Mouse (Mus musculus) 3T3-L1 (cell line): ENCODE measurements at regions not wholly inside any gene's neighbourhood (a gene's known extent, or its start where the extent isn't known, plus 50 kb on each side); places are given as distances from the start of the nearest gene placed in this dataset.

Source experiments
- DNase-seq: peaks from one replicate; pipeline ENCODE4 v3.0.0-alpha.2; 2015; ENCODE audit warnings: low read depth, low spot score

- DNase-seq, result no peak
Measured at GRCm38 (mm10) chr13:98579731-98580130, 57.5 kb downstream of the Tmem174 start.

GRCm38 (mm10) chr13:98578426-98579066, 58.7 kb downstream of the Tmem174 start:
- DNase-seq, result no peak

GRCm38 (mm10) chr13:98576061-98576460, 61.1 kb downstream of the Tmem174 start:
- DNase-seq, result no peak

- no peak for DNase-seq
Measured at GRCm38 (mm10) chr13:98574057-98574323, 63.2 kb downstream of the Tmem174 start.

- no peak for DNase-seq
Measured at GRCm38 (mm10) chr13:98573261-98574056, 63.8 kb downstream of the Tmem174 start.

- no peak for DNase-seq
Measured at GRCm38 (mm10) chr13:98572581-98573260, 64.5 kb downstream of the Tmem174 start.

GRCm38 (mm10) chr13:98572011-98572570, 65.1 kb downstream of the Tmem174 start:
- no peak for DNase-seq

GRCm38 (mm10) chr13:98571051-98571450, 66.2 kb downstream of the Tmem174 start:
- no peak for DNase-seq

GRCm38 (mm10) chr13:98555693-98556092, 63.9 kb upstream of the Gm10320 start:
- DNase-seq, result no peak

- peak; percentile 27 for DNase-seq
Measured at GRCm38 (mm10) chr13:98551471-98552020, 59.7 kb upstream of the Gm10320 start.

GRCm38 (mm10) chr13:98547223-98547622, 55.4 kb upstream of the Gm10320 start:
- no peak for DNase-seq

GRCm38 (mm10) chr13:98546116-98546515, 54.3 kb upstream of the Gm10320 start:
- no peak for DNase-seq

GRCm38 (mm10) chr13:98545398-98545797, 53.6 kb upstream of the Gm10320 start:
- DNase-seq, result no peak

- no peak for DNase-seq
Measured at GRCm38 (mm10) chr13:98544051-98544450, 52.2 kb upstream of the Gm10320 start.
